Mouse (Mus musculus) layer of hippocampus, adult 11-12 months (tissue): ENCODE measurements around the gene Ppp1r8.

Experiments used
- DNase-seq: peaks from one replicate; pipeline ENCODE4 v3.0.0; 2022; ENCODE audit warnings: low spot score

The Ppp1r8 gene

GRCm38 (mm10) chr4:132778562-132779201 lies 64.3 kb downstream of the Ppp1r8 start:
- DNase-seq, result no peak
